Mouse (Mus musculus) lung, embryonic 16.5 days (tissue): ENCODE data around the gene Dnajc3. TPM values are rescaled to one million over a fixed set of nuclear protein-coding genes. Genes with fewer than 3 reads are reported as not detected.

Experiments
- ATAC-seq: fragments of 200-750 bp; cut with Nextera tagmentation; 2 replicates; pipeline ENCODE4 v1.8.0; 2017; ENCODE audit warnings: low read depth, mild to moderate bottlenecking, moderate library complexity
- H3K27ac ChIP-seq: fragments of 300-500 bp; sonication (generic); 2 replicates; pipeline ENCODE4 v1.5.1; 2014; ENCODE audit warnings: mild to moderate bottlenecking, control low read depth, low read length
- H3K27me3 ChIP-seq: fragments of 300-500 bp; sonication (generic); 2 replicates; pipeline ENCODE4 v1.6.1; 2014; ENCODE audit warnings: low read depth, low read length, mixed read lengths; ENCODE audit not compliant: control insufficient read depth, insufficient read depth
- H3K36me3 ChIP-seq: fragments of 300-500 bp; sonication (generic); 2 replicates; pipeline ENCODE4 v1.6.1; 2014; ENCODE audit warnings: low read length; ENCODE audit not compliant: control insufficient read depth, insufficient read depth
- H3K4me1 ChIP-seq: fragments of 300-500 bp; sonication (generic); replicated peaks from 2 replicates; pipeline ENCODE4 v1.6.1; 2014; ENCODE audit warnings: low read length, mixed read lengths; ENCODE audit not compliant: control insufficient read depth, insufficient read depth
- H3K4me2 ChIP-seq: fragments of 300-500 bp; sonication (generic); 2 replicates; pipeline ENCODE4 v1.6.1; 2014; ENCODE audit warnings: low read depth, low read length, control low read depth
- H3K4me3 ChIP-seq: fragments of 300-500 bp; sonication (generic); 2 replicates; pipeline ENCODE4 v1.5.1; 2014; ENCODE audit warnings: mild to moderate bottlenecking, low read length, control low read depth
- H3K9ac ChIP-seq: fragments of 300-500 bp; sonication (generic); 2 replicates; pipeline ENCODE4 v1.6.1; 2014; ENCODE audit warnings: low read length, control low read depth
- H3K9me3 ChIP-seq: fragments of 300-500 bp; sonication (generic); 2 replicates; pipeline ENCODE4 v1.6.1; 2016; ENCODE audit warnings: low read length; ENCODE audit not compliant: control insufficient read depth
- WGBS: fragments of 180-500 bp; shearing (Covaris S2); extraction: QIAGEN DNeasy Blood & Tissue Kit; methylation state at CpG from one replicate; pipeline ENCODE4 v1.1.7; 2014; 5-methylcytosine and 5-hydroxymethylcytosine counted together
- polyA plus RNA-seq: library from polyadenylated mRNA; unstranded; fragments of >200 nt; fragmentation: Nextera tagmentation; extraction: Ambion mirVana; gene quantifications from 2 replicates; pipeline ENCODE4 v1.2.1, GENCODE M21; 2015

Gene Dnajc3
- polyA plus RNA-seq, 1 experiment from 2014 or later = 60.9 TPM

DNA sequence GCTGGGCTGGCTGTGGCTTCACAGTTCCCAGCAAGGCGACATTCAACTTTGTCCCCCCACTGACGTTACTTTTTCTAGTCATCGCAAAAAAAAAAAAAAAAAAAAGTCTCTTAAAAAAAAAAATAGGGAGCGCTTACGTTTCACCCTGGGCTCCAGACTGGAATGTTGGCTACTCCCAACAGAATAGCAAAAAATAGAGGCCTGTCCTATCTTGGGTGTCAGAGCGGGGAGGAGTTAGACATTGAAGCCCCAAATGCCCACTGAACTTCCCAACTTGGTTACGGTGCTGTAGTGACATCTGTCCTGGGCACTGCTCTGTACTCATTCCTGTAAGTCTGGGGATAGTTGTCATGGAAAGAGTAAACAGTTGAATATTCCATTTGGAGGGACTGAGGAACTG is 775 bp downstream of the Dnajc3 start:
- Histone ChIP-seq H3K36me3 (no peaks in the 10 kb centered on the region), H3K9ac (peak overlapping the region; percentile 99), H3K4me1 (peaks cover 27% of the 10 kb centered on the region), H3K27me3 (no peaks in the 10 kb centered on the region), H3K27ac (peak overlapping the region; percentile 91), H3K9me3 (no peaks in the 10 kb centered on the region), H3K4me2 (peak overlapping the region; percentile 68), H3K4me3 (peak overlapping the region; percentile 99)
- ATAC-seq = no peak
- WGBS = under 1% methylated on average over 7 of the region's 7 CpGs

DNA sequence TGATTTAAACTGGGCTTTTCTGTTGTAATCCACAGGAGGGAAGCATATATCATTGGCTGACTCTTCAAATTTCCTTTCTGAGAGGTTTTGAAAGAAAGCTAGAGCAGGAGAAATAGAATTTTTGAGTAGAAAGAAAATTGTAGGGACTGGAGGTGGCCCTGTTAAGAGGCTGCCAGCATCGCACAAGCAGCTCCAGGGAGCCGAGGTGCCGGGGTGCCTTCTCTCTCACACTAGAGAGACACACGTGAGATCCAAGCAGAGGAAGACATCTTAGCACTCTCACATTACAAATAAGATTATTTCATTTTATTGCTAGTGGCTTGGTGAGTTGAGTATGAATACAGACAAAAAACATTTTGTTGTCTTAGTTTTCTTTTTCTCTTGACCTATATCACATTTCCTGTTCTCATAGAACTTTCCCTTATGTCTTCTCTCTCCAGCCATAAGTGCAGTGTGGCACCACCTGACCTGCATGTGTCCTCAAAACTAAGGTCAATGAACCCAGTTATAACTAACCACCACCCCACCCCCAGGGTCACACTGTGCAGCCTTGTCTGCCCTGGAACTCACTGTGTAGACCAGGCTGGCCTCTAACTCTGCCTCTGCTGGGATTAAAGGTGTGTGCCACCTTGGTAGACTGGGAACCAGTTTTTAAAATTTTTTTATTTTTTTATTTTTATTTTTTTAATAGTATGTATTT is 3.2 kb downstream of the Dnajc3 start:
- ATAC-seq = no peak
- H3K9me3 ChIP-seq = no peaks in the 10 kb centered on the region
- no peak overlapping the region for H3K4me2 ChIP-seq
- 72% methylated on average over 4 of the region's 4 CpGs for WGBS
- H3K27ac ChIP-seq = no peak overlapping the region
- no peaks in the 10 kb centered on the region for H3K27me3 ChIP-seq
- H3K9ac ChIP-seq = no peak overlapping the region
- no peaks in the 10 kb centered on the region for H3K36me3 ChIP-seq
- no peak overlapping the region for H3K4me3 ChIP-seq
- H3K4me1 ChIP-seq = peaks cover 27% of the 10 kb centered on the region

DNA sequence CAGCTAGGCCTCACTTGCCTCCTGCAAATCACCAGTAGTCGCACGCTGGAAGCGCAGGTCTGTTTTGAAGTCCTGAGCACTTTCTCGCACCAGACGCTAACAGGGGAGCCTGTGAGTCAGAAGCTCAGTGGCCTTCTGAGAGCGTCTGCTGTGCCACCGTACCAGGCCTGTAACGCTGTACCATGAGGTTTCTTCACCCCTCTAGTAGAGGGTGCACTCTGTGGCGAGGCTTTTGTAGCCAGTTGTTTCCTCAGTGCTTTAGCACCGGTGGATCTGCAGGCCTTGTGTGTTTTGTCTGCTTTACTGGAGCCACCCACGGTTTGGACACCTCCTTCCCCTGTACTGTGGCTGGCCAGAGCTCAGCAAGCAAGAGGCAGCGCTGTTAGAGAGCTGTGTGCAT is 4.3 kb downstream of the Dnajc3 start:
- Histone ChIP-seq H3K27ac (no peak overlapping the region), H3K4me3 (no peak overlapping the region), H3K9ac (0 out of 2 replicates have a peak overlapping the region, but pooled peaks have one; percentile 18), H3K27me3 (no peaks in the 10 kb centered on the region), H3K4me2 (no peak overlapping the region), H3K36me3 (no peaks in the 10 kb centered on the region), H3K4me1 (peaks cover 22% of the 10 kb centered on the region), H3K9me3 (no peaks in the 10 kb centered on the region)
- WGBS = 57% methylated on average over 12 of the region's 12 CpGs
- no peak for ATAC-seq

DNA sequence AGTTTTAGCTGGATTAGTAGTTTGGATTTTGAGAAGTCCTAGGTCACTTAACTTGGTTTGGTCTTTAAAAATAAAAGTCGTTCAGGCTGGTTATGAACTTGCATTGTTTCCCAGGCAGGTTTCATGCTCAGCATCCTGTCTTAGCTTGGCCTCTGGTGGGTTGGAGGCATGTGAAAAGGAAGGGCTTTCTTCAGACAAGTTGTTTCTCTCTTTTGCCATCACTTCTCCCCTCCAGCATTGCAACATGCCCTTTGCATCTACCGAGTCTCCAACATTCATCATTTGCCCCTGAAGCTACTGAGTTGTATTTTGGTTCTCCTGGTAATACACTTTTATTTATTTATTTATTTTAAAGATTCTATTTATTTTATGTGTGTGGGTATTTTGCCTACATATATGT is 6.9 kb downstream of the Dnajc3 start:
- H3K9me3 ChIP-seq = no peaks in the 10 kb centered on the region
- ATAC-seq = no peak
- no peak overlapping the region for H3K4me2 ChIP-seq
- no peaks in the 10 kb centered on the region for H3K27me3 ChIP-seq
- H3K36me3 ChIP-seq = no peaks in the 10 kb centered on the region
- no peak overlapping the region for H3K9ac ChIP-seq
- H3K4me1 ChIP-seq = peaks cover 13% of the 10 kb centered on the region
- no peak overlapping the region for H3K4me3 ChIP-seq
- H3K27ac ChIP-seq = no peak overlapping the region
- 63% methylated on average over 2 of the region's 2 CpGs for WGBS

DNA sequence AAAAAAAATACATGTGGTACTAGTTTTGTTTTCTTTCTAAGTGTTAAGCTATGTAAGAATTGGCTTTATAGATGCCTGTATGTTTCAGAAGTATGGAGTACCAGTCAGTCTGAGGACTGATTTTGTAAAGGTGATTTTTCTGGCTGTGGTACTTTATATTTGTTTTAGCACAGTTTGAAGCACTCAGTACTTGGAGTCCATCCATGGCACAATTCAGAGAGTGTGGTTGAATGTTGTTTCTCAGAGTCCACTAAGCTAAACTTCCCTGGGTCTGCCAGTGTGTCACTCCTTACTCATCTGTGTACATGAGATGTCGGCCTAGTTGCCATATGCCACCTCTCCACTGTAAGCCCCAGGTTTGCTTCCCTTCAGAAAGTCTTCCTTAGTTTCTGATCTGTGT is 11.1 kb downstream of the Dnajc3 start:
- no peak for ATAC-seq
- Histone ChIP-seq H3K9me3 (no peaks in the 10 kb centered on the region), H3K4me3 (no peak overlapping the region), H3K27ac (no peak overlapping the region), H3K9ac (no peak overlapping the region), H3K36me3 (peaks cover 4% of the 10 kb centered on the region; the same call in 1 of the 2 replicates), H3K27me3 (no peaks in the 10 kb centered on the region), H3K4me2 (no peak overlapping the region), H3K4me1 (peaks cover 4% of the 10 kb centered on the region; the same call in 1 of the 2 replicates)
- WGBS = 79% methylated on average over 1 of the region's 1 CpGs

DNA sequence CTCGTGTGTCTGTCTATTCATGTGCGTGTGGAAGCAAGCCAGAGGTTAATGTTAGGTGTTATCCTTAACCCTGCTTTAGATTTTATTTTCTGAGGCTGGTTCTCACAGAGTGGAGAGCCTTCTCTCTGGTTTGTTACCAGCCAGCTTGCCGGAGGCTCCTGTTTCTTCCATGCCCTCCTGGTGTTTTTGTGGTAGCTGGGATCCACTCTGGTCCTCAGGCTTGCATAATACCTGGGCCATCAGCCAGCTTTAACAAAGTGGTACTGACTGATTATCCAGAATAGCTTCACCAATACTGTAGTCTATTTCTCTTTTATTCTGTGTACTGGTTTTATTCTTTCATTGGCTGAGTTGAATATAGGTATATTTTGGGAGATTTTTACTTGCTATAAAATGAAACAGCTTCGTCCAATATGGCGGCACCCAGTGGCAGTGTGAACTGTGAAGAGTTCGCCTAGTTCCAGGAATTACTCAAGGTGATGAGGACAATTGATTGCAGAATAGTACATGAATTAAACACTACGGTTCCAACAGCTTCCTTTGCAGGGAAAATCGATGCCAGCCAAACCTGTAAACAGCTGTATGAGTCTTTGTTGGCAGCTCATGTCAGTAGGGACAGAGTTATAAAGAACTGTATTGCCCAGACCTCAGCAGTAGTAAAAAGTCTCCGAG is 14.3 kb downstream of the Dnajc3 start:
- WGBS = 87% methylated on average over 9 of the region's 9 CpGs
- no peaks in the 10 kb centered on the region for H3K27me3 ChIP-seq
- ATAC-seq = no peak

DNA sequence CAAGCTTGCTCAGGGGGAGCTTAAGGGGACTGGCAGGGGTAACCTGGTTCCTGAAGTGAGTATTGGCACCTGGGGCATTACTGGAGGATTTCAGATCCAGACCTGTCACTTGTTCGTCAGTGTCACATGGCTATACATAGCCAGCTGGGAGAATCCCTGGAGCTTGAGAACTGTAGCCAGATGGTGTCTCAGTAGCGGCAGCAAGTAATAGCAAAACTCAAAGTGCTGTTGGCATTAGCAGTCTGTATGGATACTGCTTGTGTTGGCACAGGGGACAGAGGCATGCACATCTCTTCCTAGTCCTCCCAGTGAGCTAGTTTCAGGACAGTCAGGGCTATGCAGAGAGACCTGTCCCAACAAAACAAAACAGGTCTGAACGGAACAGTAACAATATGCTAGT is 20.2 kb downstream of the Dnajc3 start:
- H3K4me3 ChIP-seq = no peak overlapping the region
- H3K4me1 ChIP-seq = no peaks in the 10 kb centered on the region
- 92% methylated on average over 3 of the region's 3 CpGs for WGBS
- H3K9me3 ChIP-seq = no peaks in the 10 kb centered on the region
- no peak overlapping the region for H3K9ac ChIP-seq
- H3K27me3 ChIP-seq = no peaks in the 10 kb centered on the region
- H3K36me3 ChIP-seq = peaks cover 36% of the 10 kb centered on the region
- no peak for ATAC-seq
- H3K27ac ChIP-seq = no peak overlapping the region
- no peak overlapping the region for H3K4me2 ChIP-seq

More for the DNA sequence above, 14.3 kb downstream of the Dnajc3 start:
- Histone ChIP-seq H3K9me3 (no peaks in the 10 kb centered on the region), H3K4me1 (peaks cover 4% of the 10 kb centered on the region; the same call in 1 of the 2 replicates), H3K36me3 (peaks cover 8% of the 10 kb centered on the region; the same call in 1 of the 2 replicates), H3K4me2 (no peak overlapping the region), H3K9ac (no peak overlapping the region), H3K27ac (no peak overlapping the region), H3K4me3 (no peak overlapping the region)

DNA sequence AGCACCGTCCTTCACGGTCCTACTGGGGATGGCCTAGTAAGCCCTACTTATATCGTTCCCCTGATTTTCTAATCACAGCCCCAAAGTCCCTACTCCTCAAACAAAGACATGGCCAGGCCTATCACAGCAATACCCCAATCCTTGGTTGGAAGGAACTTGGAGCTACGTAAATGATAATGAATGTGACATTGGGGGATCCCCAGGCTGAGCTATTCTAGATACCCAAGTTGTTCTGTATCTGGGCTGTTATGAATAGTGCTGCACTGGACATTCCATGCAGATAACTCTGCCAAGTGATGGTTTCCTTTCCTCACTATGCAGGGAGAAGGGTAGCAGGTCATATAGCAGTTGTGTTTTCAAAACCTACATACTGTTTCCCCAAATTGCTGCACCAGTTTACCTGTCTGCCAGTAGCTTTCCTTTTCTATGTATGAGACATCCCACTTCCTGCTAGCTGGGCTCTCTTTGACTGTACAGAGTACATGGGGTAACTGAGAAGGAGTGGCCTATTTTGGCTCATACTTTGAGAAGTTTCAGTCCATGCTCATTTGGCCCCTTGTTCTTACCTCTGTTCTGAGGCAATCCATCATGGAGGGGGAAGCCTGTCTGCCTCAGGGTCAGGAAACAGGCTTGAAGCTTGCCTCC is 27.7 kb downstream of the Dnajc3 start:
- peaks cover 25% of the 10 kb centered on the region for H3K36me3 ChIP-seq

DNA sequence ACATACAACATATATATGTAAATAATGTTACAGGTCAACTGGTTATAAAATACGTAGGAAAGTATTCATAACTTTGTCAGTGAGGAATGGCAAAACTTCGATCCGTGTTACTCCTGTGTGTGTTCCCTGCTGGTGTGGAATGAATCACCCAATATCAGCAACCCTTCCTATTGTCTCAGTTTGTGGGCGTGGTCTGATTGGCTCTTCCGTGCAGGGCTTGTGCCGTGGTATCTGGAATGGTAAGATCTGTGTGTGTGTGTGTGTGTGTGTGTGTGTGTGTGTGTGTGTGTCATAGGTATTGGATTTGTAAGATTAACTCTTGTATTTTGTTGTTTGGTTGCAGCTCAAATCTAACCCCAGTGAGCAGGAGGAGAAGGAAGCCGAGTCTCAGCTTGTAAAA is 29.9 kb downstream of the Dnajc3 start:
- H3K36me3 ChIP-seq = peaks cover 23% of the 10 kb centered on the region
- no peak overlapping the region for H3K4me2 ChIP-seq
- no peak overlapping the region for H3K9ac ChIP-seq
- WGBS = 85% methylated on average over 7 of the region's 7 CpGs
- no peaks in the 10 kb centered on the region for H3K9me3 ChIP-seq
- ATAC-seq = no peak
- no peaks in the 10 kb centered on the region for H3K4me1 ChIP-seq
- H3K4me3 ChIP-seq = no peak overlapping the region
- H3K27me3 ChIP-seq = no peaks in the 10 kb centered on the region
- H3K27ac ChIP-seq = no peak overlapping the region

More for the DNA sequence above, 27.7 kb downstream of the Dnajc3 start:
- 89% methylated on average over 4 of the region's 4 CpGs for WGBS
- Histone ChIP-seq H3K27me3 (no peaks in the 10 kb centered on the region), H3K4me2 (no peak overlapping the region), H3K9me3 (no peaks in the 10 kb centered on the region), H3K9ac (no peak overlapping the region), H3K27ac (no peak overlapping the region), H3K4me3 (no peak overlapping the region), H3K4me1 (no peaks in the 10 kb centered on the region)
- ATAC-seq = no peak
